Mouse (Mus musculus): Measurements from ENCODE around the gene Tbccd1. TPM values are rescaled to one million over a fixed set of nuclear protein-coding genes. Genes with fewer than 3 reads are reported as not detected.
A peak's percentile ranks its signal among the peaks of the same experiment; 100 is the strongest.

Gene Tbccd1
- polyA plus RNA-seq, 1 experiment from 2014 or later, result 37.9 TPM

- Histone ChIP-seq H3K9me3 (replicated peaks; ENCODE audit: control insufficient read depth, low read length) (no peaks in the 10 kb centered on the region), H3K36me3 (replicated peaks; ENCODE audit: control insufficient read depth, insufficient read depth, low read depth, low read length) (peaks cover 3% of the 10 kb centered on the region; the same call in 1 of the 2 replicates), H3K27ac (replicated peaks; ENCODE audit: low read depth, low read length) (no peak overlapping the region), H3K4me2 (ENCODE audit: low read depth, low read length) (no peak overlapping the region), H3K4me1 (ENCODE audit: control insufficient read depth, insufficient read depth, low read length) (no peaks in the 10 kb centered on the region), H3K27me3 (ENCODE audit: control insufficient read depth, insufficient read depth, low read length) (no peaks in the 10 kb centered on the region), H3K9ac (replicated peaks; ENCODE audit: low read length) (no peak overlapping the region), H3K4me3 (ENCODE audit: low read depth, low read length) (no peak overlapping the region)
- no peak for DNase-seq (ENCODE audit: low spot score)
- WGBS, result 88% methylated on average over 3 of the region's 3 CpGs
- ATAC-seq (replicated peaks; ENCODE audit: insufficient number of reproducible peaks, low FRiP score, low TSS enrichment, low read depth), result no peak
These were observed 24.4 kb downstream of the Tbccd1 start for GRCm38 (mm10) chr16:22832932-22833525.

- Histone ChIP-seq H3K9ac (replicated peaks; ENCODE audit: low read length) (no peak overlapping the region), H3K9me3 (replicated peaks; ENCODE audit: control insufficient read depth, low read length) (no peaks in the 10 kb centered on the region), H3K27me3 (ENCODE audit: control insufficient read depth, insufficient read depth, low read length) (no peaks in the 10 kb centered on the region), H3K4me1 (ENCODE audit: control insufficient read depth, insufficient read depth, low read length) (no peaks in the 10 kb centered on the region), H3K4me3 (ENCODE audit: low read depth, low read length) (no peak overlapping the region), H3K4me2 (ENCODE audit: low read depth, low read length) (no peak overlapping the region), H3K36me3 (replicated peaks; ENCODE audit: control insufficient read depth, insufficient read depth, low read depth, low read length) (no peaks in the 10 kb centered on the region; the same call in none of the 2 replicates), H3K27ac (replicated peaks; ENCODE audit: low read depth, low read length) (no peak overlapping the region)
- DNase-seq (ENCODE audit: low spot score) (peak; percentile 51), ATAC-seq (replicated peaks; ENCODE audit: insufficient number of reproducible peaks, low FRiP score, low TSS enrichment, low read depth) (no peak)
- WGBS, result 51% methylated on average over 8 of the region's 8 CpGs
These were observed 36.7 kb downstream of the Tbccd1 start for GRCm38 (mm10) chr16:22820731-22821130.

GRCm38 (mm10) chr16:22811477-22811876 lies 46.0 kb downstream of the Tbccd1 start, which contains the start of gene Crygs:
Gene Crygs (minus strand): TSS chr16:22811577.
- Histone ChIP-seq H3K9me3 (replicated peaks; ENCODE audit: control insufficient read depth, low read length) (no peaks in the 10 kb centered on the region), H3K4me2 (ENCODE audit: low read depth, low read length) (no peak within 1 kb of the TSS), H3K27me3 (ENCODE audit: control insufficient read depth, insufficient read depth, low read length) (no peaks in the 10 kb centered on the region), H3K4me3 (ENCODE audit: low read depth, low read length) (no peak within 1 kb of the TSS), H3K4me1 (ENCODE audit: control insufficient read depth, insufficient read depth, low read length) (no peaks in the 10 kb centered on the region), H3K36me3 (replicated peaks; ENCODE audit: control insufficient read depth, insufficient read depth, low read depth, low read length) (no peaks in the 10 kb centered on the region), H3K9ac (replicated peaks; ENCODE audit: low read length) (no peak within 1 kb of the TSS), H3K27ac (replicated peaks; ENCODE audit: low read depth, low read length) (no peak within 1 kb of the TSS)
- WGBS, result 63% methylated on average over 2 of the region's 2 CpGs
- no peak for DNase-seq (ENCODE audit: low spot score)
- no peak for ATAC-seq (replicated peaks; ENCODE audit: insufficient number of reproducible peaks, low FRiP score, low TSS enrichment, low read depth)

- Histone ChIP-seq H3K4me3 (ENCODE audit: low read depth, low read length) (no peak overlapping the region), H3K9ac (replicated peaks; ENCODE audit: low read length) (no peak overlapping the region), H3K36me3 (replicated peaks; ENCODE audit: control insufficient read depth, insufficient read depth, low read depth, low read length) (no peaks in the 10 kb centered on the region), H3K9me3 (replicated peaks; ENCODE audit: control insufficient read depth, low read length) (no peaks in the 10 kb centered on the region), H3K27ac (replicated peaks; ENCODE audit: low read depth, low read length) (no peak overlapping the region), H3K4me2 (ENCODE audit: low read depth, low read length) (no peak overlapping the region), H3K27me3 (ENCODE audit: control insufficient read depth, insufficient read depth, low read length) (no peaks in the 10 kb centered on the region), H3K4me1 (ENCODE audit: control insufficient read depth, insufficient read depth, low read length) (no peaks in the 10 kb centered on the region)
- no peak for ATAC-seq (replicated peaks; ENCODE audit: insufficient number of reproducible peaks, low FRiP score, low TSS enrichment, low read depth)
- WGBS, result 15% methylated on average over 17 of the region's 17 CpGs
- peak; percentile 79 for DNase-seq (ENCODE audit: low spot score)
These were observed 49.9 kb downstream of the Tbccd1 start for GRCm38 (mm10) chr16:22807468-22808070.

- ATAC-seq (replicated peaks; ENCODE audit: insufficient number of reproducible peaks, low FRiP score, low TSS enrichment, low read depth), result no peak
- Histone ChIP-seq H3K4me2 (ENCODE audit: low read depth, low read length) (no peak overlapping the region), H3K9ac (replicated peaks; ENCODE audit: low read length) (no peak overlapping the region), H3K27ac (replicated peaks; ENCODE audit: low read depth, low read length) (no peak overlapping the region), H3K27me3 (ENCODE audit: control insufficient read depth, insufficient read depth, low read length) (no peaks in the 10 kb centered on the region), H3K36me3 (replicated peaks; ENCODE audit: control insufficient read depth, insufficient read depth, low read depth, low read length) (no peaks in the 10 kb centered on the region), H3K9me3 (replicated peaks; ENCODE audit: control insufficient read depth, low read length) (no peaks in the 10 kb centered on the region), H3K4me3 (ENCODE audit: low read depth, low read length) (no peak overlapping the region), H3K4me1 (ENCODE audit: control insufficient read depth, insufficient read depth, low read length) (no peaks in the 10 kb centered on the region)
- DNase-seq (ENCODE audit: low spot score), result no peak
- WGBS, result 88% methylated on average over 7 of the region's 7 CpGs
These were observed 54.7 kb downstream of the Tbccd1 start for GRCm38 (mm10) chr16:22802786-22803185.

- WGBS, result 45% methylated on average over 5 of the region's 5 CpGs
- H3K27ac ChIP-seq (replicated peaks; ENCODE audit: low read depth, low read length), result no peak overlapping the region
- ATAC-seq (replicated peaks; ENCODE audit: insufficient number of reproducible peaks, low FRiP score, low TSS enrichment, low read depth), result 0 out of 2 replicates have a peak, but pooled peaks have one; percentile 24
These were observed 56.7 kb downstream of the Tbccd1 start for GRCm38 (mm10) chr16:22800849-22801109.

GRCm38 (mm10) chr16:22800026-22800848 lies 57.2 kb downstream of the Tbccd1 start:
- no peaks in the 10 kb centered on the region for H3K36me3 ChIP-seq (replicated peaks; ENCODE audit: control insufficient read depth, insufficient read depth, low read depth, low read length)
- no peak overlapping the region for H3K27ac ChIP-seq (replicated peaks; ENCODE audit: low read depth, low read length)
- peak; percentile 42 for DNase-seq (ENCODE audit: low spot score)
- H3K27me3 ChIP-seq (ENCODE audit: control insufficient read depth, insufficient read depth, low read length), result no peaks in the 10 kb centered on the region
- no peak overlapping the region for H3K4me3 ChIP-seq (ENCODE audit: low read depth, low read length)
- no peaks in the 10 kb centered on the region for H3K9me3 ChIP-seq (replicated peaks; ENCODE audit: control insufficient read depth, low read length)
- ATAC-seq (replicated peaks; ENCODE audit: insufficient number of reproducible peaks, low FRiP score, low TSS enrichment, low read depth), result peak; percentile 79; the same call in 1 of the 2 replicates
- H3K4me2 ChIP-seq (ENCODE audit: low read depth, low read length), result no peak overlapping the region
- 32% methylated on average over 6 of the region's 6 CpGs for WGBS
- no peaks in the 10 kb centered on the region for H3K4me1 ChIP-seq (ENCODE audit: control insufficient read depth, insufficient read depth, low read length)
- no peak overlapping the region for H3K9ac ChIP-seq (replicated peaks; ENCODE audit: low read length)

More at GRCm38 (mm10) chr16:22800849-22801109, 56.7 kb downstream of the Tbccd1 start:
- Histone ChIP-seq H3K36me3 (replicated peaks; ENCODE audit: control insufficient read depth, insufficient read depth, low read depth, low read length) (no peaks in the 10 kb centered on the region), H3K9ac (replicated peaks; ENCODE audit: low read length) (no peak overlapping the region), H3K4me3 (ENCODE audit: low read depth, low read length) (no peak overlapping the region), H3K9me3 (replicated peaks; ENCODE audit: control insufficient read depth, low read length) (no peaks in the 10 kb centered on the region), H3K4me2 (ENCODE audit: low read depth, low read length) (no peak overlapping the region), H3K4me1 (ENCODE audit: control insufficient read depth, insufficient read depth, low read length) (no peaks in the 10 kb centered on the region), H3K27me3 (ENCODE audit: control insufficient read depth, insufficient read depth, low read length) (no peaks in the 10 kb centered on the region)
- no peak for DNase-seq (ENCODE audit: low spot score)

GRCm38 (mm10) chr16:22798520-22798919 lies 58.9 kb downstream of the Tbccd1 start:
- Histone ChIP-seq H3K4me1 (ENCODE audit: control insufficient read depth, insufficient read depth, low read length) (no peaks in the 10 kb centered on the region), H3K4me2 (ENCODE audit: low read depth, low read length) (no peak overlapping the region), H3K9me3 (replicated peaks; ENCODE audit: control insufficient read depth, low read length) (no peaks in the 10 kb centered on the region), H3K27me3 (ENCODE audit: control insufficient read depth, insufficient read depth, low read length) (no peaks in the 10 kb centered on the region), H3K27ac (replicated peaks; ENCODE audit: low read depth, low read length) (no peak overlapping the region), H3K4me3 (ENCODE audit: low read depth, low read length) (no peak overlapping the region), H3K36me3 (replicated peaks; ENCODE audit: control insufficient read depth, insufficient read depth, low read depth, low read length) (no peaks in the 10 kb centered on the region), H3K9ac (replicated peaks; ENCODE audit: low read length) (no peak overlapping the region)
- DNase-seq (ENCODE audit: low spot score) (no peak), ATAC-seq (replicated peaks; ENCODE audit: insufficient number of reproducible peaks, low FRiP score, low TSS enrichment, low read depth) (no peak)
- WGBS, result 88% methylated on average over 3 of the region's 3 CpGs

Measured in embryonic facial prominence, embryonic 11.5 days (tissue).